Mouse (Mus musculus) heart, postnatal 0 days (tissue): Measurements from ENCODE around the gene Tbkbp1. TPM values are rescaled to one million over a fixed set of nuclear protein-coding genes. Genes with fewer than 3 reads are reported as not detected.

Experiments
- ATAC-seq: fragments of 200-750 bp; cut with Nextera tagmentation; 2 replicates; pipeline ENCODE4 v1.8.0; 2017; ENCODE audit warnings: low read depth, moderate number of reproducible peaks, moderate library complexity; ENCODE audit not compliant: insufficient read depth
- DNase-seq: peaks from one replicate; pipeline ENCODE4 v3.0.0-alpha.2; 2016; ENCODE audit warnings: low spot score
- H3K27ac ChIP-seq: fragments of 300-500 bp; sonication (generic); 2 replicates; pipeline ENCODE4 v1.5.1; 2014; ENCODE audit warnings: low read depth, mild to moderate bottlenecking
- H3K27me3 ChIP-seq: fragments of 300-500 bp; sonication (generic); 2 replicates; pipeline ENCODE4 v1.6.1; 2014; ENCODE audit warnings: low read length, mixed read lengths; ENCODE audit not compliant: control insufficient read depth, insufficient read depth
- H3K36me3 ChIP-seq: fragments of 300-500 bp; sonication (generic); replicated peaks from 2 replicates; pipeline ENCODE4 v1.6.1; 2014; ENCODE audit warnings: low read length, mixed read lengths; ENCODE audit not compliant: control insufficient read depth, insufficient read depth
- H3K4me1 ChIP-seq: fragments of 300-500 bp; sonication (generic); 2 replicates; pipeline ENCODE4 v1.6.1; 2014; ENCODE audit warnings: antibody characterized with exemption; ENCODE audit not compliant: control insufficient read depth, insufficient read depth
- H3K4me2 ChIP-seq: fragments of 300-500 bp; sonication (generic); 2 replicates; pipeline ENCODE4 v1.6.1; 2014; ENCODE audit warnings: low read depth, mild to moderate bottlenecking, low read length, moderate library complexity
- H3K4me3 ChIP-seq: fragments of 300-500 bp; sonication (generic); 2 replicates; pipeline ENCODE4 v1.5.1; 2014; ENCODE audit warnings: low read depth, low read length
- H3K9ac ChIP-seq: fragments of 300-500 bp; sonication (generic); replicated peaks from 2 replicates; pipeline ENCODE4 v1.6.1; 2014; ENCODE audit warnings: low read depth, low read length, mixed read lengths
- H3K9me3 ChIP-seq: fragments of 300-500 bp; sonication (generic); replicated peaks from 2 replicates; pipeline ENCODE4 v1.6.1; 2016; ENCODE audit warnings: low read length; ENCODE audit not compliant: control insufficient read depth
- CTCF ChIP-seq: IDR thresholded peaks from 2 replicates; pipeline ENCODE4 v1.5.1; 2016; ENCODE audit warnings: antibody characterized with exemption, control low read depth, low read depth
- EP300 ChIP-seq: IDR thresholded peaks from 2 replicates; pipeline ENCODE4 v1.6.1; 2016; ENCODE audit warnings: antibody characterized with exemption, low read depth
- WGBS: fragments of 180-500 bp; shearing (Covaris S2); extraction: QIAGEN DNeasy Blood & Tissue Kit; methylation state at CpG from one replicate; pipeline ENCODE4 v1.1.7; 2014; 5-methylcytosine and 5-hydroxymethylcytosine counted together
- polyA plus RNA-seq: library from polyadenylated mRNA; unstranded; fragments of >200 nt; fragmentation: Nextera tagmentation; extraction: Ambion mirVana; gene quantifications from 2 replicates; pipeline ENCODE4 v1.2.1, GENCODE M21; 2015
- total RNA-seq: library from RNA; depleted of rRNA; stranded (reverse); fragments of >200 nt; gene quantifications from 2 replicates; pipeline ENCODE4 v1.2.3, GENCODE M21; 2014; ENCODE audit warnings: low replicate concordance

Gene Tbkbp1
- total and polyA plus RNA-seq, 2 experiments from 2014 or later: 2.8 to 8.9 TPM

DNA sequence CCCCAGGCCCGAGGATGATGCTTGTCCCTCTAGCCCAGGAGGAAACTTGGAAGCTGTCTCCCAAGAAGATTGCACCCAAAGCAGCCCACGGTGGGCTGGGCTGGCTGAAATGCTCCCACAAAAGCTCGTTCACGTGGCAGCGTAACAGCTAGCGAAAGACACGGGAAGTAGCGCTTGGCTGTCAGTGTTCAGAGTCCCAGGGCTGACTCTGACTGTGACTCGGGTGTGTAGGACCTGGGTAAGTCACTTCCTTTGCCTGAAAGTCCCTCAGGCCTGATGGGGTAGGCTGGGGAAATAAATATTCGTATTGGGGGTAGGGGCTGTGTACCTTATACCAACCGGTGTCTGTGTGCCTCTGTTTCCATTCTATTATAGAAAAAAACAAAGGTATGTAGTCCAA lies 35.5 kb downstream of the Tbkbp1 start:
- TF ChIP-seq EP300: no peak
- TF ChIP-seq CTCF: no peak
- H3K9me3 ChIP-seq: no peaks in the 10 kb centered on the region
- no peak for ATAC-seq
- no peak overlapping the region for H3K27ac ChIP-seq
- peak overlapping the region; percentile 73 for H3K4me2 ChIP-seq
- peaks cover 74% of the 10 kb centered on the region for H3K27me3 ChIP-seq
- H3K4me1 ChIP-seq: peaks cover 5% of the 10 kb centered on the region; the same call in 1 of the 2 replicates
- no peaks in the 10 kb centered on the region for H3K36me3 ChIP-seq
- no peak overlapping the region for H3K9ac ChIP-seq
- 5% methylated on average over 11 of the region's 11 CpGs for WGBS
- no peak for DNase-seq
- no peak overlapping the region for H3K4me3 ChIP-seq

DNA sequence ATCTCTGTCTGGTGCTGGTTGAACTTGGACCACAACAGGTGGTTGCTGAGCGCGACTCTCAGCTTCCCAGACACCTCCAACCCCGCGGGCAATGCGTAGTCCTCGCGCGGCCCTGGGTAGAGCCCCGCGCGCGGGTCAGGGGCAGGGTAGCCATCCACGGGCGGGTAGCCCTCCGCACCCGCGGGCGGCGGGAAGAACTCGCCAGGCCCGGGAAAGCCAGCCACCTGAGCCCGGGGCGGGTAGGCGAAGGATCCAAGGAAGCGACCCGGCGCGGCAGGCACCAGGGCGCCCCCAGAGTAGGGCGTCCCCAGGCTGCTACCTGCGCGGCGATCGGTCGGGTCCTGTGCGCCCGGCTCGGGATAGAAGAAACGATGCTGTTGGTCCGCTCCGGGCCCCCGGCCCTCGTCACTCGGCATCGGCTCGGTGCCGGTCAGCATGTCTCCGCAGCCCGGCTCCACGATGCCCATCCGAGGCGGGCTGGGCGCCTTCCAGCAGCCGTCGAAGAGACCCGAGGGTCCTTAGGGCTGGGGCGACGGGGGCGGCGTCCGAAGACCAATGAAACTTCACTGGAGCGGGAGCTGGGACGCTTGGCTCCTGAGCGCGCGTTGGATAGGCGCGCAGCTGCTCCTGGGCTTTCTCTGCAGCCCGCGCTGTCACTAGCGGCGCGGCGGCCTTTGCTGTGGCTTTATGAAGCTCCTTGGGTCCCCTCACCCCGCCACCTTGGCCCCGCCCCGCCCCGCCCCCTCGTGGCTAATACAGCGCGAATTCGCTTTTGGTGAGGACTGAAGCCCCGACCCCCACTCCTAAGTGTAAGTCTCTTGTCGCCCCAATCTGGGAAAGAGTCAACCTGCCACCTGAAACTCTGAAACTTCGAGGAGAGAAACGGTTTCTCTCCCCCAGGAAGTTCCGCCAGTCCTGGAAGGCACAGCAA lies 36.4 kb downstream of the Tbkbp1 start, which contains the start of gene Tbx21:
Tbx21 (minus strand) TSS at position 661 of the 931 bp plus-strand sequence.
- H3K9me3 ChIP-seq: no peaks in the 10 kb centered on the region
- TF ChIP-seq CTCF (no peak), EP300 (no peak)
- peak within 1 kb of the TSS; percentile 49 for H3K4me3 ChIP-seq
- H3K27ac ChIP-seq: no peak within 1 kb of the TSS
- peaks cover 74% of the 10 kb centered on the region for H3K27me3 ChIP-seq
- no peak for ATAC-seq
- under 1% methylated on average over 78 of the region's 87 CpGs for WGBS
- H3K4me1 ChIP-seq: peaks cover 5% of the 10 kb centered on the region; the same call in 1 of the 2 replicates
- DNase-seq: no peak
- no peak within 1 kb of the TSS for H3K9ac ChIP-seq
- no peaks in the 10 kb centered on the region for H3K36me3 ChIP-seq
- H3K4me2 ChIP-seq: peak within 1 kb of the TSS; percentile 73

DNA sequence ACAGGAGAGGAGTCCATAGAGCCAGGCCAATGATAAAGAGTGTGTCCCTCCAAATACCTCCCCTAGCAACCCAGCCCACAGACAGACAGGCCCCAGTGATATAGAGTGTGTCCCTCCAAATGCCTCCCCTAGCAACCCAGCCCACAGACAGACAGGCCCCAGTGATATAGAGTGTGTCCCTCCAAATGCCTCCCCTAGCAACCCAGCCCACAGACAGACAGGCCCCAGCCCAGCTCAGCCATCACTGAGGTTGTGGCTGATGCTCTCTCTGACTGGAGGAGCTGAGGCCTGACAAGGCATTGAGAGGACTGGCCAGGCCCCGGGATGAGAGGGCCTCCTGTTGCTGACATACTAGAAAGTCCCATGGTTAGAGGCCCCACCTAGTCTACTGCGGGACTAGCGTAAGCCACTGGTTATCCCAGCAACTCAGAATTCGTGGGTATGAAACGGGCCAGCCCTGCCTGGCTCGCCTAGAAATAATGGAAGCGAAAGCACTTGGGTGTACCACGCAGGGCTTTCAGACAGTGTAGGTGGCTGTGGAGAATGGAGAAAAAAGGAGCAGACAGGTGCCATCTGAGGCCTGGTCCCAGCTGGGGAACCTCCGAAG lies 38.7 kb downstream of the Tbkbp1 start:
- Histone ChIP-seq H3K27ac (no peak overlapping the region), H3K4me2 (no peak overlapping the region), H3K4me3 (no peak overlapping the region), H3K27me3 (peaks cover 55% of the 10 kb centered on the region), H3K9me3 (no peaks in the 10 kb centered on the region), H3K4me1 (peaks cover 5% of the 10 kb centered on the region; the same call in 1 of the 2 replicates), H3K9ac (no peak overlapping the region), H3K36me3 (no peaks in the 10 kb centered on the region)
- DNase-seq (no peak), ATAC-seq (no peak)
- WGBS: 84% methylated on average over 9 of the region's 9 CpGs
- TF ChIP-seq CTCF (no peak), EP300 (no peak)

DNA sequence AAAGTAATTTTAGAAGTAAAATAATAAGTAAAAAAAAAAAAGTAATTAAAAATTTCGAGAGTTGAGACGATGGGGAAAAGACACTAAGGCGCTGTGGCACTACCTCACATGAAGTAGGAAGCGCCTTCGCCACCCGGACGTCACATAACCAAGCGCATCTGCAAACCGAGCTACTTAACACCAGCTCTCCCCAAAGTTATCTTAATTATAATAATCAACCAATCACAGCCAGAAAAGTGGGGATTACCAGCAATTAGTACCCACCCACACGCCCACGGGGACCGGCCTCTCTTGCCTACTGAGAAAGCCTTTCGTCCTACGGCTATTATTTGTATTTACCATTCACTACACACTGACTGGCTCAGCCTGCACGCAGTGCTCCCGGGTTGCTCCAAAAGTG lies 42.3 kb downstream of the Tbkbp1 start:
- H3K4me1 ChIP-seq: no peaks in the 10 kb centered on the region
- peaks cover 18% of the 10 kb centered on the region for H3K27me3 ChIP-seq
- no peak overlapping the region for H3K4me3 ChIP-seq
- ATAC-seq: no peak
- no peak overlapping the region for H3K27ac ChIP-seq
- no peak overlapping the region for H3K9ac ChIP-seq
- 78% methylated on average over 16 of the region's 16 CpGs for WGBS
- no peaks in the 10 kb centered on the region for H3K36me3 ChIP-seq
- DNase-seq: no peak
- H3K9me3 ChIP-seq: no peaks in the 10 kb centered on the region
- TF ChIP-seq EP300 (no peak), CTCF (no peak)
- no peak overlapping the region for H3K4me2 ChIP-seq

DNA sequence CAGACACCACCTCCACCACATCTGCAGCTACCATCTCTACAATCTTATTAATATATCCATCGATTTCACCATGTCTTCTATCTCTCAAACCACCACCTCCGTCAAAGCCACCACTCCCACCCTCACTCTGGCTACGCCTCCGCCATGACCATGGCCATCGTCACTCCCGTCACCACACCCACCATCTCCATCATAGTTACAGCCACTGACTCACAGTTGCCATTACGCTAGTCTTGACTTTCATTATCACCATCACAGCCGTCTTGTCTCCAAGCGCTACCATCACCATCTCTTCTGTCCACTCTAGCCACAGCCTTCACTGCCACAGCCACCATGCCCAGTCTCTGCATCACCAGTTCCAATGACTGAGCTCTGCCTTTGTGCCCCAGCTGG lies 47.2 kb downstream of the Tbkbp1 start:
- Histone ChIP-seq H3K9ac (no peak overlapping the region), H3K4me3 (no peak overlapping the region), H3K9me3 (no peaks in the 10 kb centered on the region), H3K27me3 (peaks cover 20% of the 10 kb centered on the region), H3K27ac (no peak overlapping the region), H3K4me1 (no peaks in the 10 kb centered on the region), H3K4me2 (no peak overlapping the region), H3K36me3 (no peaks in the 10 kb centered on the region)
- no peak for DNase-seq
- ATAC-seq: no peak
- 89% methylated on average over 9 of the region's 9 CpGs for WGBS
- TF ChIP-seq EP300: no peak
- TF ChIP-seq CTCF: no peak
